Comparison of ENCODE assay signal across 16 mouse cellular contexts in the genomic region with DNA sequence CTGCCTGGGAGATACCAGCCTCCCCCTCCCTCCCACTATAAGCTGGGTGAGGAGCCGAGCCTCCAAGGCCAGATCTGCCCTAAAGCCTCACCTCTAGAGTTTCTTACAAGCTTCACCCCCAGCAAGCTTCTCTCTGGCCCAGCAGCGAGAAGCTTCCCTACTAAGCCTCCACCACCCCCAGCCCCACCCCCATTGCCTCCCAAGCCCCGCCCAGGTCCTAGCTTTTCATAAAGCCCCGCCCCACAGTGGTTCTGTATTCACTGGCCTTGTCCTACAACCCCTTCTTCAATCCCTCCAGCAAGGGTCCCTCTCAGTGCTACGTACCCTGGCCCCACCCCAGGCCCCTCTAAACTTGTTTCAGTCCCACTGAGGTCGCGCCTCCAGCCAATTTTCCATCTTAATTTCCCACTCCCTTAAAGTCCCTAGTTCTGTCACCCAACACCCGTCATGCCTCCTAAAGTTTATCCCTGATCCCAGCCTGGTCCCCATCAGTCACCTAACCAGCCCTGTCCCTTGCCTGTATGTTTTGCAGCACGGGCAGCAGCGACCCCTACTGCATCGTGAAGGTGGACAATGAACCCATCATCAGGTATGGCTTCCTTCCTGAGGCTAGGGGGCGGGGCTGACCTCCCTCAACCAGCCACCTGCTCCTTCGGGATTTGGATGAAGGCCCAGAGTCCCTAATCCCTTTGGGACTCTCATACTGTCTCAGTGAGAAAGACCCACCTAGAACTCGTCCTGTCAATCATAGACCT. TPM values are rescaled to one million over a fixed set of nuclear protein-coding genes. Genes with fewer than 3 reads are reported as not detected.
DNase-seq lines count a peak whose midpoint lies in the region; ATAC-seq and TF ChIP-seq lines count a peak whose summit lies in the region.
"Had no signal": no experiment of that assay in that cellular context is flagged by ENCODE, and none has a peak within 500 bp of the region (broad histone marks: within the 10 kb centered on the region; RNA-seq: fewer than 3 reads in every experiment).

No protein-coding gene starts in this region.

- peak; percentile 62 for TF ChIP-seq CTCF in kidney, postnatal 0 days (IDR thresholded peaks at IDR 0.05; ENCODE audit: low read depth)
- peak; percentile 20; the same call in 1 of the 2 replicates for TF ChIP-seq CTCF in lung, embryonic 14.5 days (IDR thresholded peaks at IDR 0.05; ENCODE audit: low read depth)

- peak; percentile 18 for DNase-seq in embryo, embryonic 11 days
- DNase-seq in embryo, embryonic 10.5 days (ENCODE audit: low spot score): no peak
- peak; percentile 59 for DNase-seq in kidney, postnatal 0 days (ENCODE audit: low spot score)
- DNase-seq in kidney, adult 9 months: no peak
- DNase-seq in lung, embryonic 14.5 days: peak; percentile 7
- DNase-seq in lung, postnatal 4 days: no peak
- DNase-seq in ZHBTc4 (ENCODE audit: low read depth, low spot score): peak; percentile 58
- no peak for DNase-seq in forebrain, embryonic 14.5 days (ENCODE audit: low spot score)
- DNase-seq: cerebellum, adult 8-10 months; layer of hippocampus, adult 9-11 months; thymus, adult 2 months had no signal

- H3K9me3 ChIP-seq in kidney, postnatal 0 days (replicated peaks; ENCODE audit: low read length): no peaks in the 10 kb centered on the region
- no peaks in the 10 kb centered on the region for H3K9me3 ChIP-seq in lung, embryonic 14.5 days (ENCODE audit: low read depth, low read length)
- H3K9me3 ChIP-seq in forebrain, embryonic 14.5 days (replicated peaks; ENCODE audit: control insufficient read depth, low read length): no peaks in the 10 kb centered on the region
- H3K9me3 ChIP-seq: embryonic facial prominence, embryonic 12.5 days; hindbrain, embryonic 10.5 days; lung, embryonic 15.5 days had no signal

- peaks cover 3% of the 10 kb centered on the region; the same call in 1 of the 2 replicates for H3K36me3 ChIP-seq in kidney, postnatal 0 days (ENCODE audit: insufficient read depth, low read length)
- H3K36me3 ChIP-seq in lung, embryonic 14.5 days (ENCODE audit: insufficient read depth): no peaks in the 10 kb centered on the region
- H3K36me3 ChIP-seq in forebrain, embryonic 14.5 days (ENCODE audit: control insufficient read depth, insufficient read depth, low read length): no peaks in the 10 kb centered on the region
- H3K36me3 ChIP-seq: embryonic facial prominence, embryonic 12.5 days; hindbrain, embryonic 10.5 days; lung, embryonic 15.5 days had no signal

- no peak for ATAC-seq in kidney, postnatal 0 days (replicated peaks; ENCODE audit: low FRiP score, low read depth)
- no peak for ATAC-seq in lung, embryonic 14.5 days (ENCODE audit: insufficient read depth)
- no peak for ATAC-seq in forebrain, embryonic 14.5 days
- ATAC-seq: activated CD4-positive, CD25-positive, alpha-beta regulatory T cell, adult 4 months; intestine, embryonic 16.5 days had no signal

- no peak overlapping the region for H3K9ac ChIP-seq in kidney, postnatal 0 days (ENCODE audit: low read depth, low read length)
- no peak overlapping the region for H3K9ac ChIP-seq in lung, embryonic 14.5 days
- H3K9ac ChIP-seq in forebrain, embryonic 14.5 days (ENCODE audit: low read length): no peak overlapping the region
- H3K9ac ChIP-seq: embryonic facial prominence, embryonic 12.5 days; lung, embryonic 15.5 days had no signal

- 20% methylated on average over 13 of the region's 14 CpGs for WGBS in kidney, postnatal 0 days
- WGBS in lung, embryonic 14.5 days: 11% methylated on average over 14 of the region's 14 CpGs
- WGBS in forebrain, embryonic 14.5 days: 14% methylated on average over 14 of the region's 14 CpGs

- no peaks in the 10 kb centered on the region for H3K27me3 ChIP-seq in kidney, postnatal 0 days (ENCODE audit: insufficient read depth, low read length)
- H3K27me3 ChIP-seq in lung, embryonic 14.5 days (ENCODE audit: insufficient read depth, low read length): peaks cover 16% of the 10 kb centered on the region
- no peaks in the 10 kb centered on the region for H3K27me3 ChIP-seq in forebrain, embryonic 14.5 days (replicated peaks; ENCODE audit: control insufficient read depth, insufficient read depth, low read length)

- no peak overlapping the region for H3K27ac ChIP-seq in kidney, postnatal 0 days
- no peak overlapping the region for H3K27ac ChIP-seq in lung, embryonic 14.5 days (ENCODE audit: low read depth)
- H3K27ac ChIP-seq in forebrain, embryonic 14.5 days (ENCODE audit: low read depth, low read length): no peak overlapping the region
- H3K27ac ChIP-seq: embryonic facial prominence, embryonic 12.5 days; hindbrain, embryonic 10.5 days; lung, embryonic 15.5 days had no signal

- H3K4me1 ChIP-seq in kidney, postnatal 0 days (replicated peaks; ENCODE audit: insufficient read depth, low read length): no peaks in the 10 kb centered on the region
- H3K4me1 ChIP-seq in lung, embryonic 14.5 days (ENCODE audit: insufficient read depth): peaks cover 4% of the 10 kb centered on the region
- H3K4me1 ChIP-seq in forebrain, embryonic 14.5 days (ENCODE audit: control insufficient read depth, insufficient read depth, low read length): peaks cover 5% of the 10 kb centered on the region; the same call in 1 of the 2 replicates

- no peak overlapping the region for H3K4me3 ChIP-seq in kidney, postnatal 0 days (replicated peaks; ENCODE audit: low read depth, low read length)
- no peak overlapping the region for H3K4me3 ChIP-seq in lung, embryonic 14.5 days (ENCODE audit: low read depth, low read length)
- H3K4me3 ChIP-seq in forebrain, embryonic 14.5 days (ENCODE audit: low read depth, low read length): no peak overlapping the region
- H3K4me3 ChIP-seq: embryonic facial prominence, embryonic 12.5 days; hindbrain, embryonic 10.5 days; lung, embryonic 15.5 days had no signal

- H3K4me2 ChIP-seq in kidney, postnatal 0 days (ENCODE audit: low read length): no peak overlapping the region
- no peak overlapping the region for H3K4me2 ChIP-seq in lung, embryonic 14.5 days
- H3K4me2 ChIP-seq in forebrain, embryonic 14.5 days (ENCODE audit: low read length): no peak overlapping the region
- H3K4me2 ChIP-seq: embryonic facial prominence, embryonic 12.5 days; lung, embryonic 15.5 days had no signal

RNA-seq across cellular contexts. Expression of gene Rasa4, which starts 5.3 kb away (rescaled TPM):
- 8.8 and 9.9 TPM in 2 replicates for polyA plus RNA-seq in kidney, postnatal 0 days (2015; fragmentation: Nextera tagmentation; extraction: Ambion mirVana)
- 4.2 and 4.4 TPM in 2 replicates for polyA plus RNA-seq in lung, embryonic 14.5 days (2014; fragmentation: Nextera tagmentation; extraction: Ambion mirVana)
- polyA plus RNA-seq in forebrain, embryonic 14.5 days (2014; fragmentation: Nextera tagmentation; extraction: Ambion mirVana): 4.9 and 6.7 TPM in 2 replicates

RNA-seq across cellular contexts. Expression of gene Polr2j, which starts 27.4 kb away (rescaled TPM):
- 239 and 250 TPM in 2 replicates for polyA plus RNA-seq in kidney, postnatal 0 days (2015; fragmentation: Nextera tagmentation; extraction: Ambion mirVana)
- polyA plus RNA-seq in lung, embryonic 14.5 days (2014; fragmentation: Nextera tagmentation; extraction: Ambion mirVana): 217 and 229 TPM in 2 replicates
- 255 and 310 TPM in 2 replicates for polyA plus RNA-seq in forebrain, embryonic 14.5 days (2014; fragmentation: Nextera tagmentation; extraction: Ambion mirVana)

RNA-seq across cellular contexts. Expression of gene Upk3bl, which starts 34.7 kb away (rescaled TPM):
- polyA plus RNA-seq in kidney, postnatal 0 days (2015; fragmentation: Nextera tagmentation; extraction: Ambion mirVana): 4.0 and 6.1 TPM in 2 replicates
- 1.5 and 1.8 TPM in 2 replicates for polyA plus RNA-seq in lung, embryonic 14.5 days (2014; fragmentation: Nextera tagmentation; extraction: Ambion mirVana)
- polyA plus RNA-seq in forebrain, embryonic 14.5 days (2014; fragmentation: Nextera tagmentation; extraction: Ambion mirVana): not detected in 2 replicates
- polyA plus RNA-seq: activated CD4-positive, CD25-positive, alpha-beta regulatory T cell, adult 4 months had no signal

RNA-seq across cellular contexts. Expression of gene Lrwd1, which starts 46.9 kb away (rescaled TPM):
- 21.6 and 23.1 TPM in 2 replicates for polyA plus RNA-seq in kidney, postnatal 0 days (2015; fragmentation: Nextera tagmentation; extraction: Ambion mirVana)
- polyA plus RNA-seq in lung, embryonic 14.5 days (2014; fragmentation: Nextera tagmentation; extraction: Ambion mirVana): 36.6 and 37.6 TPM in 2 replicates
- 33.2 and 35.8 TPM in 2 replicates for polyA plus RNA-seq in forebrain, embryonic 14.5 days (2014; fragmentation: Nextera tagmentation; extraction: Ambion mirVana)

RNA-seq across cellular contexts. Expression of gene Alkbh4, which starts 46.9 kb away (rescaled TPM):
- 12.2 and 15.4 TPM in 2 replicates for polyA plus RNA-seq in kidney, postnatal 0 days (2015; fragmentation: Nextera tagmentation; extraction: Ambion mirVana)
- 12.9 and 14.8 TPM in 2 replicates for polyA plus RNA-seq in lung, embryonic 14.5 days (2014; fragmentation: Nextera tagmentation; extraction: Ambion mirVana)
- polyA plus RNA-seq in forebrain, embryonic 14.5 days (2014; fragmentation: Nextera tagmentation; extraction: Ambion mirVana): 13.0 and 14.6 TPM in 2 replicates

Comparison
In these comparisons a context has a peak if more than half of its experiments do, and no peak if none do; other contexts are left out.
1. DNase-seq: peak in embryo, embryonic 11 days (single experiment), kidney, postnatal 0 days (single experiment), lung, embryonic 14.5 days (single experiment) and ZHBTc4 (single experiment); none in embryo, embryonic 10.5 days (single experiment), kidney, adult 9 months (single experiment), lung, postnatal 4 days (0 of 2) and forebrain, embryonic 14.5 days (single experiment).